Mouse (Mus musculus) spleen, adult 2 months (tissue): ENCODE measurements around the gene Gm20388. TPM values are rescaled to one million over a fixed set of nuclear protein-coding genes. Genes with fewer than 3 reads are reported as not detected.

Experiments
- DNase-seq, 2 experiments: peaks; one replicate each; pipeline versions ENCODE4 v3.0.0 to v3.0.0-alpha.2; 2012 to 2021; ENCODE audit warnings: low spot score in 2 of 2, low read depth in 1 of 2
- H3K27ac ChIP-seq: fragments of 200-500 bp; 2 replicates; pipeline ENCODE4 v1.5.1; 2012; ENCODE audit warnings: low read length, inconsistent platforms; ENCODE audit not compliant: insufficient read depth
- H3K27me3 ChIP-seq: fragments of 200-500 bp; 2 replicates; pipeline ENCODE4 v1.6.1; 2012; ENCODE audit warnings: mild to moderate bottlenecking, moderate library complexity, low read length, inconsistent platforms; ENCODE audit not compliant: control insufficient read depth, insufficient read depth
- H3K36me3 ChIP-seq: fragments of 200-500 bp; 2 replicates; pipeline ENCODE4 v1.6.1; 2012; ENCODE audit warnings: mild to moderate bottlenecking, low read length, inconsistent platforms; ENCODE audit not compliant: control insufficient read depth, insufficient read depth
- H3K4me1 ChIP-seq: fragments of 200-500 bp; 2 replicates; pipeline ENCODE4 v1.6.1; 2011; ENCODE audit warnings: inconsistent platforms; ENCODE audit not compliant: control insufficient read depth, insufficient read depth, insufficient read length
- H3K4me3 ChIP-seq: fragments of 200-500 bp; 2 replicates; pipeline ENCODE4 v1.5.1; 2011; ENCODE audit warnings: mild to moderate bottlenecking, inconsistent platforms; ENCODE audit not compliant: insufficient read depth, insufficient read length; ENCODE audit errors: extremely low read depth
- CTCF ChIP-seq: fragments of 200-500 bp; IDR thresholded peaks from 2 replicates; pipeline ENCODE4 v1.5.1; 2011; ENCODE audit warnings: mild to moderate bottlenecking, inconsistent platforms; ENCODE audit not compliant: insufficient read depth, insufficient read length, insufficient replicate concordance; ENCODE audit errors: extremely low read depth
- POLR2A ChIP-seq: fragments of 200-500 bp; IDR thresholded peaks from 2 replicates; pipeline ENCODE4 v1.6.1; 2011; ENCODE audit warnings: low read depth, low read length, inconsistent platforms
- WGBS: fragments of 180-500 bp; shearing (Covaris S2); methylation state at CpG from one replicate; pipeline ENCODE4 v1.1.7; 2018; 5-methylcytosine and 5-hydroxymethylcytosine counted together
- polyA plus RNA-seq: library from polyadenylated mRNA; depleted of rRNA; stranded (reverse); fragments of >200 nt; gene quantifications from 2 replicates; pipeline ENCODE4 v1.2.3, GENCODE M21; 2012

Gm20388 gene
- polyA plus RNA-seq, 1 experiment = 26.1 TPM

- DNase-seq = no peak
- 86% methylated on average over 14 of the region's 14 CpGs for WGBS
- Histone ChIP-seq H3K4me3 (no peak overlapping the region), H3K4me1 (no peaks in the 10 kb centered on the region), H3K36me3 (no peaks in the 10 kb centered on the region), H3K27ac (no peak overlapping the region), H3K27me3 (no peaks in the 10 kb centered on the region)
- no peak for TF ChIP-seq CTCF
- no peak for TF ChIP-seq POLR2A
These were observed 2256.7 kb downstream of the Gm20388 start for GRCm38 (mm10) chr8:122167204-122167860.

GRCm38 (mm10) chr8:122169446-122169845 lies 2258.8 kb downstream of the Gm20388 start:
- no peak overlapping the region for H3K4me3 ChIP-seq
- H3K27ac ChIP-seq = no peak overlapping the region
- TF ChIP-seq CTCF (no peak), POLR2A (no peak)
- DNase-seq = no peak
- H3K36me3 ChIP-seq = no peaks in the 10 kb centered on the region
- WGBS = 98% methylated on average over 2 of the region's 2 CpGs
- H3K4me1 ChIP-seq = no peaks in the 10 kb centered on the region
- no peaks in the 10 kb centered on the region for H3K27me3 ChIP-seq

- Histone ChIP-seq H3K27ac (no peak overlapping the region), H3K36me3 (no peaks in the 10 kb centered on the region), H3K4me3 (no peak overlapping the region), H3K27me3 (no peaks in the 10 kb centered on the region), H3K4me1 (no peaks in the 10 kb centered on the region)
- no peak for TF ChIP-seq CTCF
- no peak for TF ChIP-seq POLR2A
- WGBS = 80% methylated on average over 4 of the region's 4 CpGs
- no peak for DNase-seq
These were observed 2261.2 kb downstream of the Gm20388 start for GRCm38 (mm10) chr8:122171823-122172222.

DNA sequence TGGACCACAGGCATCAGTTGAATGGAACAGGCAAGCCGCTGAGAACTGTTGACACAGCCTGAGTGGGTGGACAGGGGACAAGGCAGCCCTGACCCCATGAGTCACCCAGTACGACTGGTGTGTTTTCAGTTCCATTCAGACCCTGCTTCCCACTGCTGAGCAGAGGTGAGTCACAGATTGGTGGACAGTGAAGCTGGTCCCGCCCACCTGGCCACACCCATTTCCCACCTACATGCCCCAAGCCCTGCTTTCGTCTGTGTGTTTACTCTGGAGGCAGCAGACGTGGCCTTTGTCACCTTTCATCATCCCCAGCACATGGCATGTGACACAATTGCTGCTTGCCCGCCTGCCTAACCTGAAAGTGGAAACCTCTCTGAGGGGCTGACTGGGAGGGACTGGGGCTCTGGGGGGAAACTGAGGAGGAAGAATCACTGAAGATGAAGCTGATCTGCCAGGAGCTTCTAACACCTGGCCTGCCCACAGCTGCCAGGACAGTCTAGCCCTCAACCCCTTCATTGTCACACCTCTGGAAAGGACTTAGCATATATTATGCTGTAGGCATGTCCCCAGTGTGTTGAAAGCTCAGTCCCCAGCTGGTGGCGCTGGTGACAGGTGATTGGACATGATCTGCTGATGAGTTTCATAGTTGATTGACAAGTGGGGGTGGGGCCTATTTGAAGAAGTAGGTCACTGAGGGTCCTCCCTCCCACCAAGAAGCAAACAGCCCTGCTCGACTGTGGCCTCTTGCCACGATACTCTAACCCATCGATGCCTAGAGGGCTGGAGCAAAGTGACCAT lies 2263.7 kb downstream of the Gm20388 start:
- no peaks in the 10 kb centered on the region for H3K4me1 ChIP-seq
- H3K27ac ChIP-seq = no peak overlapping the region
- TF ChIP-seq POLR2A (no peak), CTCF (no peak)
- H3K27me3 ChIP-seq = no peaks in the 10 kb centered on the region
- H3K36me3 ChIP-seq = no peaks in the 10 kb centered on the region
- WGBS = 32% methylated on average over 10 of the region's 10 CpGs
- no peak for DNase-seq
- no peak overlapping the region for H3K4me3 ChIP-seq

DNA sequence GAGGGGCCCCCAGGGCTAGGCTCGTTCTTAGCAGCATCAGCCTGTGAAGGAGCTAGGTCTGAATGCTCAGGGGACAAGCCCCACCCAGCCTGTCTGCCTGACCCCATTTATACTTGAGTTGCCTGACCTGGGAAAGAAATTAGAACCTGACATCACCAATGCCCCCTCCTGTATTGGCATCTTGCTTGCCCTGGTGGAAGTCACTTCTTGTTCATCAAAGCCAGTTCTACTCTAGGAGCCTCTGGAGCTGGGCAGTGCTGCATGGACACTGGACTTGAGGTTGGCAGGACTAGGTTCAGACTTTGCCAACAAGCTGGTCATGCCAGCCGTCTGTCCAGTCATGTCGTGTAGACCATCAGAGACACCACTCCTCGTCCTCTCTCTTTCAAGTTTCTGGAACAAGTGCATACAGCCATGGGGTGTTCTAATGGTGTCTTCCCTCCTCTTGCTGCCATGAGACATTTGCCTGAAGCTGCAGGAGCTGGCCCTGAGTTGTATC lies 2267.8 kb downstream of the Gm20388 start:
- WGBS = 79% methylated on average over 4 of the region's 4 CpGs
- H3K27me3 ChIP-seq = no peaks in the 10 kb centered on the region
- no peaks in the 10 kb centered on the region for H3K4me1 ChIP-seq

GRCm38 (mm10) chr8:122179354-122179753 lies 2268.7 kb downstream of the Gm20388 start:
- WGBS = 79% methylated on average over 7 of the region's 7 CpGs
- Histone ChIP-seq H3K27ac (no peak overlapping the region), H3K27me3 (no peaks in the 10 kb centered on the region), H3K36me3 (no peaks in the 10 kb centered on the region), H3K4me3 (no peak overlapping the region), H3K4me1 (no peaks in the 10 kb centered on the region)
- DNase-seq = no peak
- no peak for TF ChIP-seq POLR2A
- no peak for TF ChIP-seq CTCF

More for the DNA sequence above, 2267.8 kb downstream of the Gm20388 start:
- Histone ChIP-seq H3K36me3 (no peaks in the 10 kb centered on the region), H3K4me3 (no peak overlapping the region), H3K27ac (no peak overlapping the region)
- DNase-seq = no peak
- TF ChIP-seq POLR2A (no peak), CTCF (no peak)
